Mouse (Mus musculus) kidney, embryonic 16.5 days (tissue): Measurements from ENCODE around the gene Gnl2. TPM values are rescaled to one million over a fixed set of nuclear protein-coding genes. Genes with fewer than 3 reads are reported as not detected.
A peak's percentile ranks its signal among the peaks of the same experiment; 100 is the strongest.

Source experiments
- ATAC-seq: fragments of 200-750 bp; cut with Nextera tagmentation; 2 replicates; pipeline ENCODE4 v1.8.0; 2017; ENCODE audit warnings: moderate TSS enrichment; ENCODE audit not compliant: low FRiP score, low TSS enrichment
- H3K27ac ChIP-seq: fragments of 300-500 bp; sonication (generic); 2 replicates; pipeline ENCODE4 v1.5.1; 2014; ENCODE audit warnings: low read length
- H3K27me3 ChIP-seq: fragments of 300-500 bp; sonication (generic); 2 replicates; pipeline ENCODE4 v1.6.1; 2014; ENCODE audit warnings: low read length, control low read depth, mixed read lengths; ENCODE audit not compliant: insufficient read depth
- H3K36me3 ChIP-seq: fragments of 300-500 bp; sonication (generic); 2 replicates; pipeline ENCODE4 v1.6.1; 2014; ENCODE audit warnings: low read length, control low read depth, mixed read lengths; ENCODE audit not compliant: insufficient read depth
- H3K4me1 ChIP-seq: fragments of 300-500 bp; sonication (generic); 2 replicates; pipeline ENCODE4 v1.6.1; 2014; ENCODE audit warnings: low read length, control low read depth, mixed read lengths; ENCODE audit not compliant: insufficient read depth
- H3K4me2 ChIP-seq: fragments of 300-500 bp; sonication (generic); replicated peaks from 2 replicates; pipeline ENCODE4 v1.6.1; 2014; ENCODE audit warnings: low read depth, low read length
- H3K4me3 ChIP-seq: fragments of 300-500 bp; sonication (generic); 2 replicates; pipeline ENCODE4 v1.5.1; 2014; ENCODE audit warnings: mild to moderate bottlenecking, low read length
- H3K9ac ChIP-seq: fragments of 300-500 bp; sonication (generic); replicated peaks from 2 replicates; pipeline ENCODE4 v1.6.1; 2014; ENCODE audit warnings: low read length
- H3K9me3 ChIP-seq: fragments of 300-500 bp; sonication (generic); 2 replicates; pipeline ENCODE4 v1.6.1; 2016; ENCODE audit warnings: low read length, control low read depth
- WGBS: fragments of 180-500 bp; shearing (Covaris S2); extraction: QIAGEN DNeasy Blood & Tissue Kit; methylation state at CpG from one replicate; pipeline ENCODE4 v1.1.7; 2014; 5-methylcytosine and 5-hydroxymethylcytosine counted together
- polyA plus RNA-seq: library from polyadenylated mRNA; unstranded; fragments of >200 nt; fragmentation: Nextera tagmentation; extraction: Ambion mirVana; gene quantifications from 2 replicates; pipeline ENCODE4 v1.2.1, GENCODE M21; 2015

Gene Gnl2
- polyA plus RNA-seq, 1 experiment from 2014 or later: 80.7 TPM

- Histone ChIP-seq H3K4me1 (0 out of 2 replicates have a peak, but pooled peaks cover 7% of the 10 kb centered on the region), H3K27me3 (no peaks in the 10 kb centered on the region), H3K4me2 (no peak overlapping the region), H3K4me3 (no peak overlapping the region), H3K36me3 (no peaks in the 10 kb centered on the region), H3K9ac (no peak overlapping the region), H3K9me3 (no peaks in the 10 kb centered on the region), H3K27ac (no peak overlapping the region)
- no peak for ATAC-seq
- WGBS: 78% methylated on average over 3 of the region's 3 CpGs
These were observed 16.8 kb upstream of the Gnl2 start for GRCm38 (mm10) chr4:124999548-124999947.

- no peak overlapping the region for H3K9ac ChIP-seq
- H3K27ac ChIP-seq: no peak overlapping the region
- ATAC-seq: no peak
- H3K36me3 ChIP-seq: no peaks in the 10 kb centered on the region
- WGBS: 22% methylated on average over 8 of the region's 8 CpGs
- H3K9me3 ChIP-seq: no peaks in the 10 kb centered on the region
- peaks cover 10% of the 10 kb centered on the region for H3K27me3 ChIP-seq
- H3K4me1 ChIP-seq: 0 out of 2 replicates have a peak, but pooled peaks cover 11% of the 10 kb centered on the region
- H3K4me2 ChIP-seq: no peak overlapping the region
- no peak overlapping the region for H3K4me3 ChIP-seq
These were observed 13.4 kb upstream of the Gnl2 start for GRCm38 (mm10) chr4:125002978-125003377.

GRCm38 (mm10) chr4:125004886-125005285 is 11.5 kb upstream of the Gnl2 start:
- ATAC-seq: no peak
- Histone ChIP-seq H3K9me3 (no peaks in the 10 kb centered on the region), H3K27me3 (peaks cover 10% of the 10 kb centered on the region), H3K27ac (no peak overlapping the region), H3K9ac (no peak overlapping the region), H3K4me1 (0 out of 2 replicates have a peak, but pooled peaks cover 11% of the 10 kb centered on the region), H3K4me2 (no peak overlapping the region), H3K36me3 (no peaks in the 10 kb centered on the region), H3K4me3 (no peak overlapping the region)
- 43% methylated on average over 12 of the region's 12 CpGs for WGBS

GRCm38 (mm10) chr4:125007460-125007859 is 8.9 kb upstream of the Gnl2 start:
- no peak overlapping the region for H3K9ac ChIP-seq
- no peak overlapping the region for H3K4me2 ChIP-seq
- H3K27me3 ChIP-seq: peaks cover 10% of the 10 kb centered on the region
- H3K4me1 ChIP-seq: 0 out of 2 replicates have a peak, but pooled peaks cover 11% of the 10 kb centered on the region
- no peak overlapping the region for H3K27ac ChIP-seq
- no peaks in the 10 kb centered on the region for H3K36me3 ChIP-seq
- WGBS: 55% methylated on average over 15 of the region's 15 CpGs
- no peak for ATAC-seq
- no peaks in the 10 kb centered on the region for H3K9me3 ChIP-seq
- H3K4me3 ChIP-seq: no peak overlapping the region

GRCm38 (mm10) chr4:125008220-125008619 is 8.2 kb upstream of the Gnl2 start:
- H3K27me3 ChIP-seq: peaks cover 10% of the 10 kb centered on the region
- WGBS: 63% methylated on average over 6 of the region's 6 CpGs
- no peak overlapping the region for H3K9ac ChIP-seq
- no peak overlapping the region for H3K4me3 ChIP-seq
- H3K4me1 ChIP-seq: 0 out of 2 replicates have a peak, but pooled peaks cover 9% of the 10 kb centered on the region
- ATAC-seq: no peak
- no peaks in the 10 kb centered on the region for H3K36me3 ChIP-seq
- no peak overlapping the region for H3K4me2 ChIP-seq
- H3K9me3 ChIP-seq: no peaks in the 10 kb centered on the region
- no peak overlapping the region for H3K27ac ChIP-seq

GRCm38 (mm10) chr4:125008712-125009111 is 7.7 kb upstream of the Gnl2 start:
- WGBS: 49% methylated on average over 8 of the region's 8 CpGs

GRCm38 (mm10) chr4:125017431-125017830 is 1.0 kb downstream of the Gnl2 start:
- Histone ChIP-seq H3K4me3 (no peak overlapping the region), H3K27me3 (no peaks in the 10 kb centered on the region), H3K36me3 (no peaks in the 10 kb centered on the region), H3K4me2 (no peak overlapping the region), H3K9ac (no peak overlapping the region), H3K27ac (no peak overlapping the region), H3K4me1 (no peaks in the 10 kb centered on the region), H3K9me3 (no peaks in the 10 kb centered on the region)
- WGBS: 83% methylated on average over 11 of the region's 11 CpGs
- no peak for ATAC-seq

More at GRCm38 (mm10) chr4:125008712-125009111, 7.7 kb upstream of the Gnl2 start:
- H3K4me1 ChIP-seq: 0 out of 2 replicates have a peak, but pooled peaks cover 9% of the 10 kb centered on the region
- H3K4me3 ChIP-seq: no peak overlapping the region
- no peaks in the 10 kb centered on the region for H3K36me3 ChIP-seq
- no peaks in the 10 kb centered on the region for H3K9me3 ChIP-seq
- peaks cover 10% of the 10 kb centered on the region for H3K27me3 ChIP-seq
- no peak overlapping the region for H3K4me2 ChIP-seq
- no peak overlapping the region for H3K9ac ChIP-seq
- no peak overlapping the region for H3K27ac ChIP-seq
- ATAC-seq: no peak

- no peak overlapping the region for H3K4me2 ChIP-seq
- 30% methylated on average over 11 of the region's 11 CpGs for WGBS
These were observed 4.6 kb downstream of the Gnl2 start for GRCm38 (mm10) chr4:125020780-125021538.

GRCm38 (mm10) chr4:125029891-125030614 is 13.7 kb downstream of the Gnl2 start:
- Histone ChIP-seq H3K4me2 (peak overlapping the region; percentile 87), H3K9me3 (no peaks in the 10 kb centered on the region), H3K9ac (peak overlapping the region; percentile 88), H3K36me3 (peaks cover 1% of the 10 kb centered on the region), H3K4me3 (peak overlapping the region; percentile 99), H3K27ac (peak overlapping the region; percentile 67), H3K27me3 (no peaks in the 10 kb centered on the region; the same call in 1 of the 2 replicates), H3K4me1 (peaks cover 9% of the 10 kb centered on the region)
- peak; percentile 98 for ATAC-seq
- WGBS: under 1% methylated on average over 50 of the region's 50 CpGs

More at GRCm38 (mm10) chr4:125020780-125021538, 4.6 kb downstream of the Gnl2 start:
- H3K4me1 ChIP-seq: no peaks in the 10 kb centered on the region
- no peak overlapping the region for H3K4me3 ChIP-seq
- no peaks in the 10 kb centered on the region for H3K9me3 ChIP-seq
- no peak for ATAC-seq
- no peak overlapping the region for H3K27ac ChIP-seq
- H3K27me3 ChIP-seq: peaks cover 3% of the 10 kb centered on the region; the same call in 1 of the 2 replicates
- H3K36me3 ChIP-seq: no peaks in the 10 kb centered on the region
- H3K9ac ChIP-seq: no peak overlapping the region
